In the genomic region with DNA sequence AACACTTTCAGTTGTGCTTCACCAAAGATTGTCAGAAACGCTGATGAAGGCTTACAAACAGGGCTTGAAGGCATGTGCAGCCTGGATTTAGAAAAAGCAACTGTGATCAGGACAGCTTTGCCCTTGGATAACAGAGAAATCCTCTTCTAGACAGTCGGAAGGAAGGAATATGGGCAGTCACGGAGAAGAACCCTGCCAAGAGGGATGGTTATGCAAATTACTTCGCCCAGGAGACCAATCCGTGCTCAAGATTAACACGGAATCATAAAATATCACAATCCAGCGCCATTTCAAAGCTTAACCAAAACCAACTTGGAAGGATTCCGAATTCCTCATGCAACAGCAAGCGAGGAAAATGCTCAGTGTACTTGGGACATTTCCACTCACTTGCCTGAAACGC, we compare ENCODE assay signal across 18 mouse cellular contexts. TPM values are rescaled to one million over a fixed set of nuclear protein-coding genes. Genes with fewer than 3 reads are reported as not detected.
"Had no signal": no experiment of that assay in that cellular context is flagged by ENCODE, and none has a peak within 500 bp of the region (broad histone marks: within the 10 kb centered on the region; RNA-seq: fewer than 3 reads in every experiment).

No protein-coding gene starts in this region.

- DNase-seq: left cerebral cortex, postnatal 4 days; liver, postnatal 0 days; right cerebral cortex, adult 18-20 months; right cerebral cortex, postnatal 14 days; right cerebral cortex, postnatal 4 days; thymus, postnatal 25 days had no signal

- H3K27me3 ChIP-seq: limb, embryonic 12.5 days; limb, embryonic 15.5 days; midbrain, embryonic 12.5 days; midbrain, embryonic 15.5 days; neural tube, embryonic 12.5 days; neural tube, embryonic 15.5 days had no signal

- ATAC-seq: liver, postnatal 0 days; midbrain, embryonic 15.5 days had no signal

- H3K27ac ChIP-seq: limb, embryonic 12.5 days; limb, embryonic 15.5 days; liver, embryonic 14.5 days; macrophage; midbrain, embryonic 12.5 days; midbrain, embryonic 15.5 days; neural tube, embryonic 12.5 days; neural tube, embryonic 15.5 days; stomach, postnatal 0 days had no signal

- H3K9me3 ChIP-seq: limb, embryonic 12.5 days; limb, embryonic 15.5 days; midbrain, embryonic 12.5 days; midbrain, embryonic 15.5 days; neural tube, embryonic 12.5 days; neural tube, embryonic 15.5 days had no signal

- H3K4me1 ChIP-seq: limb, embryonic 12.5 days; limb, embryonic 15.5 days; midbrain, embryonic 12.5 days; midbrain, embryonic 15.5 days; neural tube, embryonic 12.5 days; neural tube, embryonic 15.5 days had no signal

- H3K4me3 ChIP-seq: limb, embryonic 12.5 days; limb, embryonic 15.5 days; midbrain, embryonic 12.5 days; midbrain, embryonic 15.5 days; neural tube, embryonic 12.5 days; neural tube, embryonic 15.5 days had no signal

- H3K9ac ChIP-seq: limb, embryonic 12.5 days; limb, embryonic 15.5 days; liver, embryonic 14.5 days; liver, postnatal 0 days; lung, embryonic 14.5 days; midbrain, embryonic 12.5 days; midbrain, embryonic 15.5 days; neural tube, embryonic 12.5 days; neural tube, embryonic 15.5 days had no signal

- H3K4me2 ChIP-seq: limb, embryonic 12.5 days; limb, embryonic 15.5 days; liver, embryonic 11.5 days; lung, embryonic 14.5 days; midbrain, embryonic 12.5 days; midbrain, embryonic 15.5 days; neural tube, embryonic 12.5 days; neural tube, embryonic 15.5 days had no signal

RNA-seq across cellular contexts. Expression of a gene that starts 55.9 kb away (rescaled TPM):
- total RNA-seq: megakaryocyte, adult 5-6 weeks had no signal
- polyA plus RNA-seq: macrophage had no signal
